Mouse (Mus musculus) liver, embryonic 16.5 days (tissue): Measurements from ENCODE around the gene Ipo11. TPM values are rescaled to one million over a fixed set of nuclear protein-coding genes. Genes with fewer than 3 reads are reported as not detected.
"Not testable (repeated sequence)": the region's sequence is repeated elsewhere in the genome, so short reads cannot be mapped to it uniquely, and the experiment has no call there.

Experiments
- ATAC-seq: fragments of 200-750 bp; cut with Nextera tagmentation; 2 replicates; pipeline ENCODE4 v1.8.0; 2017; ENCODE audit warnings: low read depth, mild to moderate bottlenecking, moderate number of reproducible peaks, moderate library complexity
- H3K27ac ChIP-seq: fragments of 300-500 bp; sonication (generic); 2 replicates; pipeline ENCODE4 v1.5.1; 2014; ENCODE audit warnings: mild to moderate bottlenecking, low read length
- H3K27me3 ChIP-seq: fragments of 300-500 bp; sonication (generic); 2 replicates; pipeline ENCODE4 v1.6.1; 2014; ENCODE audit warnings: low read depth, low read length, mixed read lengths; ENCODE audit not compliant: control insufficient read depth, insufficient read depth
- H3K36me3 ChIP-seq: fragments of 300-500 bp; sonication (generic); 2 replicates; pipeline ENCODE4 v1.6.1; 2014; ENCODE audit warnings: mild to moderate bottlenecking; ENCODE audit not compliant: control insufficient read depth, insufficient read depth
- H3K4me1 ChIP-seq: fragments of 300-500 bp; sonication (generic); 2 replicates; pipeline ENCODE4 v1.6.1; 2014; ENCODE audit warnings: low read depth, low read length, mixed read lengths; ENCODE audit not compliant: control insufficient read depth
- H3K4me2 ChIP-seq: fragments of 300-500 bp; sonication (generic); 2 replicates; pipeline ENCODE4 v1.6.1; 2014; ENCODE audit warnings: low read depth, low read length, mixed read lengths
- H3K4me3 ChIP-seq: fragments of 300-500 bp; sonication (generic); 2 replicates; pipeline ENCODE4 v1.5.1; 2014; ENCODE audit warnings: low read depth, mild to moderate bottlenecking, low read length
- H3K9ac ChIP-seq: fragments of 300-500 bp; sonication (generic); 2 replicates; pipeline ENCODE4 v1.6.1; 2014; ENCODE audit warnings: low read depth, low read length
- H3K9me3 ChIP-seq: fragments of 300-500 bp; sonication (generic); replicated peaks from 2 replicates; pipeline ENCODE4 v1.6.1; 2016; ENCODE audit warnings: low read length; ENCODE audit not compliant: control insufficient read depth
- WGBS: fragments of 180-500 bp; shearing (Covaris S2); extraction: QIAGEN DNeasy Blood & Tissue Kit; methylation state at CpG from one replicate; pipeline ENCODE4 v1.1.7; 2014; ENCODE audit not compliant: insufficient replicate concordance; 5-methylcytosine and 5-hydroxymethylcytosine counted together
- polyA plus RNA-seq: library from polyadenylated mRNA; unstranded; fragments of >200 nt; fragmentation: Nextera tagmentation; extraction: Ambion mirVana; gene quantifications from 2 replicates; pipeline ENCODE4 v1.2.1, GENCODE M21; 2015

Gene Ipo11
- polyA plus RNA-seq, 1 experiment from 2014 or later: 24.3 TPM

DNA sequence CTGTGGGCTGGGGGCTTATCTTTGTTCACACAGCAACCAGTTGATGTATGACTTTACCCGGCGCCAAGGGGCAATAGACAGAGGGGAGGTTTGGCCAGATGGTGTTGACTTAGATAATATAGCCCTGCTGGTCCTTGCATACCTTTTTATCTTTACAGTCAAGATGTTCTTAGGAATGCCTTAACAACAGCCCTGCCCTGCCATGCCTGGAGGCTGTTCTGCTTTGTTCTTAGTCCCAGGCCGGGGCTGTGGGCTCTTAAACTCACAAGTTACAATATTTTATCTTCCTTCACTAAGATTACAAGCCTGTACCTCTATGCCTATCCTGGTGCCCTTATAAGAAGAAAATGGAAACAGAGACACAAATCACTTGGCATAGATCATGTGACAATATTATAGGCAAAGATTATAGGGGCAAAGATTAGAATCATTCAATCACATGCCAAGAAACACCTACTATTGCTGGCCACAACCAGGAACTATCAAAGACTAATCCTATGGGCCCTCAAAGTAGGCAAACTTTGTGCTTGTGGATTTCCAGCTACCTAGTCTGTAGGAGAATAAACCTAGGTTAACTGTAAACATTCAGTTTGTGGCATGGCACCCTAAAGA, 23.5 kb downstream of the Ipo11 start:
- Histone ChIP-seq H3K27me3 (no peaks in the 10 kb centered on the region), H3K4me1 (peaks cover 12% of the 10 kb centered on the region), H3K9ac (no peak overlapping the region), H3K27ac (peak overlapping the region; percentile 70), H3K36me3 (peaks cover 9% of the 10 kb centered on the region), H3K9me3 (no peaks in the 10 kb centered on the region), H3K4me3 (no peak overlapping the region), H3K4me2 (no peak overlapping the region)
- peak; percentile 65 for ATAC-seq
- WGBS: 17% methylated on average over 3 of the region's 3 CpGs

DNA sequence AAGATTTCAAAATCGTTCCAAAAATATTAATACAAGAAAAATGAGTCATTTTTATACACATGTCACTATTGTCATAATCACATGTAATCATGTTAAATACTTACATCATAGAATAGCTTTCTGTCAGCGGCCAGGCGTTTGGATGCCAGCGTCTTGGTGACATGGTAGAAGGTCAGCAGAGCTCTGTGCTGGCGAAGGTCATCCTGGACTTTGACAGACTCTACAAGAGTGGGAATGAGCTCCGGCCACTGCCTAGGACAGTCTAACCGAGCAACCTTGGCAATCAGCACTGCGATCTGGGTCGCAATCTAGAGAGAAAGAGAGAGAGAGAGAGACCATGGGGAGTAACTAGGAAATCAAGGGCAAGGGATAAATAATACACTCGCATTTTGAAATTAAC, 26.7 kb downstream of the Ipo11 start:
- Histone ChIP-seq H3K4me1 (peaks cover 12% of the 10 kb centered on the region), H3K4me2 (no peak overlapping the region), H3K4me3 (no peak overlapping the region), H3K36me3 (peaks cover 9% of the 10 kb centered on the region), H3K27ac (no peak overlapping the region), H3K9me3 (no peaks in the 10 kb centered on the region), H3K27me3 (no peaks in the 10 kb centered on the region), H3K9ac (no peak overlapping the region)
- WGBS: 84% methylated on average over 10 of the region's 10 CpGs
- ATAC-seq: no peak

DNA sequence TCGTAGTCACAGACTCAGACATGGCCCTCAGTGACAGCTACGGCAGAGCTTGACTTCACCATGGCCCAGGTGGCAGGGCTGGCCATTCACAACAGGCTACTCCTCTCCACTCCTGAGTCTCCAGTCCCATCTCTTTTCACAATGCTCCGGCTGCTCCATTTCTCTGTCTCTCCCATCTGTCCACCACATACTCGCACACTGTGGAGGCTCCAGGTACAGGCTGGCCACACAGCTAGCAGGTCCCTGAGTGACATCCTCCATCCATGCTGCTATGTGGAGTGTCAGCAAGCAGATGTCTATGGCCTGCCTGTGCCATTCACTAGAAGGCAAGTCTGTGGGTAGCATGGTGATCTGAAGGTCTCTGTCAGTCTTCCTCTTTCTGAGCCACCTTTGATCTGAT, 29.5 kb downstream of the Ipo11 start:
- H3K9me3 ChIP-seq: no peaks in the 10 kb centered on the region
- H3K4me2 ChIP-seq: no peak overlapping the region
- H3K4me1 ChIP-seq: peaks cover 2% of the 10 kb centered on the region; the same call in 1 of the 2 replicates
- ATAC-seq: no peak
- no peak overlapping the region for H3K4me3 ChIP-seq
- H3K9ac ChIP-seq: no peak overlapping the region
- no peak overlapping the region for H3K27ac ChIP-seq
- H3K36me3 ChIP-seq: peaks cover 9% of the 10 kb centered on the region
- no peaks in the 10 kb centered on the region for H3K27me3 ChIP-seq
- 79% methylated on average over 4 of the region's 4 CpGs for WGBS

DNA sequence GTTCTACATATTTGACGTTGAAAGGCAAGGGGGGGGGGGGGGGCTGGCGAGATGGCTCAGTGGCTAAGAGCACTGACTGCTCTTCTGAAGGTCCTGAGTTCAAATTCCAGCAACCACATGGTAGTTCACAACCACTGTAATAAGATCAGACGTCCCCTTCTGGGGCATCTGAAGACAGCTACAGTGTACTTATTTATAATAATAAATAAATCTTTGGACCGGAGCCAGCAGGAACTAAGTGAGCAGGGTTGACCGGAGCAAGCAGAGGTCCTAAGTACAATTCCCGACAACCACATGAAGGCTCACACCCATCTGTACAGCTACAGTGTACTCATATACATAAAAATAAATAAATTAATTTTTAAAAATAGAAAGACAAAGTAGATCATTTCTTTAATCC, 31.6 kb downstream of the Ipo11 start:
- not testable (repeated sequence) for H3K4me1 ChIP-seq, H3K27ac ChIP-seq, H3K4me3 ChIP-seq, H3K4me2 ChIP-seq, H3K9me3 ChIP-seq, ATAC-seq, H3K27me3 ChIP-seq, H3K9ac ChIP-seq
- H3K36me3 ChIP-seq: peaks cover 11% of the 10 kb centered on the region
- 76% methylated on average over 6 of the region's 6 CpGs for WGBS

DNA sequence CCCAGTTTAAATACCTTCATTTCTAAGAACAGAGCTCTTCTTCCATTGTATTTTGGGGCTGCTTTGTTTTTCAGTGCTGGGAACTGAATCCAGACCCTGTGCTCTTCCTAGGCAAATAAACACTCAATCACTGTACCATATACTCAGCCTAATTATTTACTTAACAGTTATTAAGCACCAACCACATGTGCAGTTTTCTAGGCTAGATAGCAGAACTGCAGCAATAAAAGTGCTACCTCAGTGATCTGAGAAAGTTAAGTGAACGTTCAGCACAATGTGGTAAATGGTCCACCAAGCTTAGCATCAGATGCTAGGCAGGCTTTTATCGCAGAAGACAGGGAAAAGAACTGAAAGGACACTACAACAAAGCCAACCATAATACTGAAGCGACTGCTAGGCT, 32.1 kb downstream of the Ipo11 start:
- 82% methylated on average over 3 of the region's 3 CpGs for WGBS
- Histone ChIP-seq H3K27ac (no peak overlapping the region), H3K4me2 (no peak overlapping the region), H3K27me3 (no peaks in the 10 kb centered on the region), H3K4me1 (no peaks in the 10 kb centered on the region), H3K4me3 (no peak overlapping the region), H3K9me3 (no peaks in the 10 kb centered on the region), H3K9ac (no peak overlapping the region), H3K36me3 (peaks cover 10% of the 10 kb centered on the region)
- no peak for ATAC-seq

DNA sequence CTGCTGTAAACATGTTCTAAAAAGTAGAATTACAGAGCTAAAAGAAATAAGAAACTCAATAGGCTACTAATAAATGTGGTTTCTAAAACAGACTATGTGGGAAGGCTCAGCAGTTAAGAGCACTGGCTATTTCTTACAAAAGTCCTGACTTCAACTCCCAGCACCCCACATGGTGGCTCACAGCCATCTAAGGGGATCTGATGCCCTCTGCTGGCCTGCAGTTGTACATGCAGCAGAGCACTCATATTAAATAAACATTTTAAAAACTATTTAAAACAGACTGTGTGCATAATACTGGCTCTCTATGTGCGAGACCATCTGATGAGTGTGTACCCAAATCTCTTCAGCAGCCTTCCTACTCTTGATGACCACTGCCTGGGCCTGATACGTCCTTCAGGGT, 42.5 kb downstream of the Ipo11 start:
- WGBS: 92% methylated on average over 2 of the region's 2 CpGs
- Histone ChIP-seq H3K4me2 (no peak overlapping the region), H3K4me3 (no peak overlapping the region), H3K27me3 (no peaks in the 10 kb centered on the region), H3K4me1 (peaks cover 21% of the 10 kb centered on the region), H3K36me3 (peaks cover 4% of the 10 kb centered on the region), H3K9me3 (no peaks in the 10 kb centered on the region), H3K27ac (peak overlapping the region; percentile 46), H3K9ac (no peak overlapping the region)
- no peak for ATAC-seq

DNA sequence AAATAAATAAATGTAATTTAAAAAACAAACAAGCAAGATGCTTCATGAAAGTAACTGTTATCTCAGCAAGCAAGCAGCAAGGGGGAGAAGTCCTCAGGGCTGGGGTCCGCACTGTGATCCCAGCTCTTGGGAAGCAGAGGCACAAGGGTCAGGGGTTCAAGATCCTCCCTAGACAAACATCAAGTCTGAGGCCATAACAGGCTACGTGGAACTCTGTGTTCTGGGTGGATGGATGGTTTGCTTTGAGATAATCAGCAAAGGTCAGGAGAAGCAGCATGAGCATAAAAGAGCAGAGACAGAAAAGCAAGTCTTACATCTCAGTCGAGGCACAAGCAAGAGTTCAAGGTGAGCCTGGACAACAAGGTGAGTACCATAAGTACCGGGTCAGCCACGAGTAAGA, 43.1 kb downstream of the Ipo11 start:
- ATAC-seq: peak; percentile 53
- no peaks in the 10 kb centered on the region for H3K27me3 ChIP-seq
- peak overlapping the region; percentile 1 for H3K4me3 ChIP-seq
- H3K36me3 ChIP-seq: peaks cover 4% of the 10 kb centered on the region
- H3K9ac ChIP-seq: peak overlapping the region; percentile 49
- peak overlapping the region; percentile 92 for H3K27ac ChIP-seq
- WGBS: 56% methylated on average over 5 of the region's 5 CpGs
- H3K9me3 ChIP-seq: no peaks in the 10 kb centered on the region
- peak overlapping the region; percentile 37 for H3K4me2 ChIP-seq
- peaks cover 23% of the 10 kb centered on the region for H3K4me1 ChIP-seq

DNA sequence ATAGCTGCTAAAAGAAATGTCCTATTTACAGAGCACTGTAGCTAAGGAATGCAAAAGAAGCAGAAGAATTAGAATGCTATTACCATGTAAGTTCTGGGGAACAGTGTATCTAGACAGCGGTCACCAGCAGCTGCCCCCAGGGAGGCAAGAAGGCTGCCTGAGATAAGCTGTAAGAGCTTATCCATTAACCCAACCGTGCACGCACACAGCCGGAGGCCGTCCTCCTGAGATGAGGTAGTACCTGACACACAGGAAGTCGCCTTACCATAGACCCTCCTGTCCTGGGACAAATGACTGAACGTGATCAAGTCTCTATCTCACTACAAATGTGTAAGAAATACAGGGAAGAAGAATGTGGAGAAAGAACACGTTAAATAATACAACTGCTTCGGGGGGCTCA, 43.6 kb downstream of the Ipo11 start:
- peak overlapping the region; percentile 92 for H3K27ac ChIP-seq
- peak overlapping the region; percentile 37 for H3K4me2 ChIP-seq
- 22% methylated on average over 9 of the region's 9 CpGs for whole genome bisulfite sequencing
- H3K36me3 ChIP-seq: peaks cover 4% of the 10 kb centered on the region
- H3K4me1 ChIP-seq: peaks cover 23% of the 10 kb centered on the region
- H3K9ac ChIP-seq: peak overlapping the region; percentile 49
- no peaks in the 10 kb centered on the region for H3K27me3 ChIP-seq
- no peaks in the 10 kb centered on the region for H3K9me3 ChIP-seq
- peak; percentile 100 for ATAC-seq
- peak overlapping the region; percentile 1 for H3K4me3 ChIP-seq

DNA sequence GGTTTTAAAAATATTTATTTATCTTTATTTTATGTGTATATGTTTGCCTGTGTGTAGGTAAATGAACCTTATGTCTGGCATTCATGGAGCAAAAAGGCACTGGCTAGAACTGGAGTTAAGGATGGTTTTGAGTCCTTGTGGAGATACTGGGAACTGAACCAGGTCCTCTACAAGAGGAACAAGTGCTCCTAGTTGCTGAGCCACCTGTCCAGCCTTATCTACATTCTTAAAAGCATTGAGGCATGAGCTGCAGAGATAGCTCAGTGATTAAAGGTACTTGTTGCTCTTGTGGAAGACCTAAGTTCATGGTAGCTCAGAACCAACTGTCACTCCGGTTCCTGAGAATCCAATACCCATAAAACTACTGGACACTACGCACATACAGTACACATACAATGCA, 49.4 kb downstream of the Ipo11 start:
- ATAC-seq: peak; percentile 67
- no peak overlapping the region for H3K4me3 ChIP-seq
- peaks cover 16% of the 10 kb centered on the region for H3K4me1 ChIP-seq
- H3K27me3 ChIP-seq: no peaks in the 10 kb centered on the region
- H3K4me2 ChIP-seq: no peak overlapping the region
- 84% methylated on average over 2 of the region's 2 CpGs for WGBS
- H3K9me3 ChIP-seq: no peaks in the 10 kb centered on the region
- no peak overlapping the region for H3K27ac ChIP-seq
- peaks cover 4% of the 10 kb centered on the region for H3K36me3 ChIP-seq
- H3K9ac ChIP-seq: 0 out of 2 replicates have a peak overlapping the region, but pooled peaks have one; percentile 13
